Mouse (Mus musculus): ENCODE results near the gene Gpbp1l1.

The Gpbp1l1 gene

DNA sequence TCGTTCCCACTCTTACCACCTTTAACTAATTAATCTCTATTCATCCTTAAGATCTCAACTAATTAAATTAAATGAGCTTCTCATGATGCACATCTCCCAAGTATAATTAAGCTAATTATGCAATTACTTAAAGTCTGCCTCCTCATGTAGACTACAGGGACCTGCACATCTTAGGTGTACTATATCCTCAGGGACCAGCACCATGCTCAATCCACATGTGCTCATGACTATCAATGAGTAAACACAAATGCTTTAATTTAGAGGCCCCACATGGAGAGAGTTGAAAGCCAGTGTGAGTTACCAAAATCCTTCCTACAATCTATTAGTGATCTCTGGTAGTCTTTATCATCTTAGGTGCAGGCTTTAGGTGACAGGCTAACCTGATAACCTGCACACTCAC lies 77.7 kb downstream of the Gpbp1l1 start:
- ATAC-seq (ENCODE audit: low TSS enrichment): no peak

DNA sequence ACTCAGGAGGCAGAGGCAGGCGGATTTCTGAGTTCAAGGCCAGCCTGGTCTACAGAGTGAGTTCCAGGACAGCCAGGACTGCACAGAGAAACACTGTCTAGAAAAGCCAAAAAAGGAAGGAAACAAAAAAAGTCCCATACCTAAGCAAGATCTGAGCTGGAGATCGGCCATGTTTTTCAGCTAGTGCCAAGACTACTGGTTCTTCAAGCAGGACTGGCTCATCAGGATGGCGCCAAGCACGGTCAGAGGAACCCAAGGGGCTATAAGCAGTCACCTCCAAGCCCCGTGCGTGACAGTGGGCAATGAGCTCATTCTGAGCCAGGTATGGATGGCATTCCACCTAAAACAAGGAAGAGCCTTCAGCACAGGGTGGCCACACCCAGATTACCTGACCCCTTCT lies 81.4 kb downstream of the Gpbp1l1 start:
- ATAC-seq (ENCODE audit: low TSS enrichment): no peak

GRCm38 (mm10) chr4:116642071-116642470 lies 84.6 kb downstream of the Gpbp1l1 start:
- ATAC-seq (ENCODE audit: low TSS enrichment): no peak

Measured in frontal cortex, adult (tissue).